Mouse (Mus musculus) cerebellum, adult 18-20 months (tissue): ENCODE measurements around the gene Mup16.
"Not testable (repeated sequence)": the region's sequence is repeated elsewhere in the genome, so short reads cannot be mapped to it uniquely, and the experiment has no call there.

ENCODE experiments used
- DNase-seq, 2 experiments: peaks; one replicate each; pipeline ENCODE4 v3.0.0; 2021

The Mup16 gene

GRCm38 (mm10) chr4:61519431-61519830 lies at the start of gene Mup16:
Mup16 (minus strand) TSS chr4:61519531.
- not testable (repeated sequence) for DNase-seq

DNA sequence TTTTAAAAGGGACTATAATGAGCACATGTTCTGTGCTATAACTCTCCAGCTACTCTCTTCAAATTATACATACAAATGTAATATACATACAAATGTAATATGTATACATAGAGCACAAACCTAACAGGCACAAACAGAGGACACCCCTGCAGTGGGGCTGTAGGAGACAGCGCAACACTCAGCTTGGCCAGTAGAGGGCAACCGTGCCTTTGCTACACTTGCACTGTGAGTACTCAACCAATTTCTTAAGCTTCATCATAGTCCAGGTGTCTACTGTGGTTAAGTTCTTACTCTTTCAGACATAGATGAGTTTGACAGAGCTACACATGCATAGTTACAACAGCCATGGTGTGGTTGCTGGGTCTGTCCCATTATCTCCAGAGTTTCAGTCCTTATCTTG lies 36.6 kb upstream of the Mup16 start:
- peak; percentile 5 to 6 for DNase-seq
